Mouse (Mus musculus) midbrain, embryonic 14.5 days (tissue): ENCODE data around the gene Cdyl2. TPM values are rescaled to one million over a fixed set of nuclear protein-coding genes. Genes with fewer than 3 reads are reported as not detected.

ENCODE experiments used
- ATAC-seq: fragments of 200-750 bp; cut with Nextera tagmentation; 2 replicates; pipeline ENCODE4 v1.8.0; 2017; ENCODE audit warnings: moderate number of reproducible peaks, moderate library complexity; ENCODE audit not compliant: low FRiP score, low TSS enrichment
- DNase-seq: peaks from one replicate; pipeline ENCODE4 v3.0.0-alpha.2; 2015
- H3K27ac ChIP-seq: fragments of 300-500 bp; sonication (generic); replicated peaks from 2 replicates; pipeline ENCODE4 v1.5.1; 2014; ENCODE audit warnings: mild to moderate bottlenecking, low read depth, low read length, moderate library complexity
- H3K27me3 ChIP-seq: fragments of 300-500 bp; sonication (generic); 2 replicates; pipeline ENCODE4 v1.6.1; 2014; ENCODE audit warnings: low read length, control low read depth, mixed read lengths; ENCODE audit not compliant: control insufficient read depth, insufficient read depth
- H3K36me3 ChIP-seq: fragments of 300-500 bp; sonication (generic); 2 replicates; pipeline ENCODE4 v1.6.1; 2014; ENCODE audit warnings: low read length, control low read depth; ENCODE audit not compliant: control insufficient read depth, insufficient read depth
- H3K4me1 ChIP-seq: fragments of 300-500 bp; sonication (generic); 2 replicates; pipeline ENCODE4 v1.6.1; 2014; ENCODE audit warnings: mild to moderate bottlenecking, antibody characterized with exemption, low read length, control low read depth; ENCODE audit not compliant: control insufficient read depth, insufficient read depth
- H3K4me2 ChIP-seq: fragments of 300-500 bp; sonication (generic); 2 replicates; pipeline ENCODE4 v1.6.1; 2014; ENCODE audit warnings: mild to moderate bottlenecking, low read length, moderate library complexity
- H3K4me3 ChIP-seq: fragments of 300-500 bp; sonication (generic); replicated peaks from 2 replicates; pipeline ENCODE4 v1.5.1; 2014; ENCODE audit warnings: low read depth, low read length
- H3K9ac ChIP-seq: fragments of 300-500 bp; sonication (generic); replicated peaks from 2 replicates; pipeline ENCODE4 v1.6.1; 2014; ENCODE audit warnings: mild to moderate bottlenecking, low read length, moderate library complexity
- H3K9me3 ChIP-seq: fragments of 300-500 bp; sonication (generic); 2 replicates; pipeline ENCODE4 v1.6.1; 2016; ENCODE audit warnings: low read length, control low read depth, mixed read lengths; ENCODE audit not compliant: control insufficient read depth
- WGBS: fragments of 180-500 bp; shearing (Covaris S2); extraction: QIAGEN DNeasy Blood & Tissue Kit; methylation state at CpG from one replicate; pipeline ENCODE4 v1.1.7; 2014; 5-methylcytosine and 5-hydroxymethylcytosine counted together
- polyA plus RNA-seq: library from polyadenylated mRNA; unstranded; fragments of >200 nt; fragmentation: Nextera tagmentation; extraction: Ambion mirVana; gene quantifications from 2 replicates; pipeline ENCODE4 v1.2.1, GENCODE M21; 2014

Gene Cdyl2
- polyA plus RNA-seq, 1 experiment from 2014 or later = 10.3 TPM

DNA sequence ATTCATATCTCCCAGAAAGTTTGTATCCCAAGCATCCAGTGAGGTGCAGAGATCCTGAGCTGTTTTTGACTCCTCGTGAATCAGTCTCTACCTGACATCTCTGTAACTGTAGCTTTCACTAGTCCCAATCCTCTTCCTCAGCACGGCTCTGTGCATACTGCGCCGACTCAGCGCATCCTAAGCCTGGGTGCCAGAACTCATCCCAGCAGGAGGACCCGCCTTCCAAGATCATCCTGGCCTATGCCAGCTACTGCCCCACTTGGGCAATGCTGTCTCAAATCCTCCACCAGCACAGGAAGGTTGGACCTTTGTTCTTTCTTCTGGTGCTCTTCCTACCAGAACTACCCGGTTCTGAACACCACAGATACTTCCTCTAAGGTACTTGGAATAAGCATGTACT, 207.9 kb downstream of the Cdyl2 start:
- no peak overlapping the region for H3K9ac ChIP-seq
- no peak overlapping the region for H3K4me2 ChIP-seq
- no peaks in the 10 kb centered on the region for H3K4me1 ChIP-seq
- H3K36me3 ChIP-seq = no peaks in the 10 kb centered on the region
- no peaks in the 10 kb centered on the region for H3K27me3 ChIP-seq
- H3K27ac ChIP-seq = no peak overlapping the region
- H3K4me3 ChIP-seq = no peak overlapping the region
- ATAC-seq (no peak), DNase-seq (no peak)
- WGBS = 90% methylated on average over 7 of the region's 7 CpGs
- H3K9me3 ChIP-seq = no peaks in the 10 kb centered on the region

Other genes starting within 250 kb of the Cdyl2 start
- 6.7 and 7.5 TPM in 2 replicates for gene Dynlrb2, start 228.0 kb downstream of the Cdyl2 start, polyA plus RNA-seq
- gene Cmc2, start 188.5 kb upstream of the Cdyl2 start, polyA plus RNA-seq = 26.2 and 30.5 TPM in 2 replicates
- gene Cenpn, start 188.7 kb upstream of the Cdyl2 start, polyA plus RNA-seq = 7.0 and 11.8 TPM in 2 replicates
- 21.2 and 26.3 TPM in 2 replicates for gene Atmin, start 210.4 kb upstream of the Cdyl2 start, polyA plus RNA-seq
- 5.6 and 6.3 TPM in 2 replicates for gene 1700030J22Rik, start 246.0 kb upstream of the Cdyl2 start, polyA plus RNA-seq